Mouse (Mus musculus): Measurements from ENCODE around the gene Hnrnpa2b1. TPM values are rescaled to one million over a fixed set of nuclear protein-coding genes. Genes with fewer than 3 reads are reported as not detected.
A peak's percentile ranks its signal among the peaks of the same experiment; 100 is the strongest.

Gene Hnrnpa2b1
- polyA plus RNA-seq, 1 experiment from 2014 or later = 1,295 TPM

GRCm38 (mm10) chr6:51459313-51460020 is 10.2 kb downstream of the Hnrnpa2b1 start:
- H3K27me3 ChIP-seq (ENCODE audit: control insufficient read depth, insufficient read depth, low read length) = no peaks in the 10 kb centered on the region
- no peaks in the 10 kb centered on the region for H3K9me3 ChIP-seq (replicated peaks; ENCODE audit: control insufficient read depth, low read length)
- no peak overlapping the region for H3K4me2 ChIP-seq (ENCODE audit: low read depth, low read length)
- 51% methylated on average over 5 of the region's 5 CpGs for WGBS
- 0 out of 2 replicates have a peak, but pooled peaks have one; percentile 15 for ATAC-seq (replicated peaks; ENCODE audit: extremely low read depth, insufficient read depth, low FRiP score)
- peaks cover 46% of the 10 kb centered on the region for H3K36me3 ChIP-seq (ENCODE audit: control insufficient read depth, insufficient read depth)
- H3K4me3 ChIP-seq (ENCODE audit: low read length) = no peak overlapping the region
- no peak overlapping the region for H3K9ac ChIP-seq (ENCODE audit: low read length)
- H3K27ac ChIP-seq (ENCODE audit: low read length) = no peak overlapping the region
- peaks cover 9% of the 10 kb centered on the region for H3K4me1 ChIP-seq (ENCODE audit: control insufficient read depth, insufficient read depth, low read length)

- Histone ChIP-seq H3K9me3 (replicated peaks; ENCODE audit: control insufficient read depth, low read length) (no peaks in the 10 kb centered on the region), H3K9ac (ENCODE audit: low read length) (no peak overlapping the region), H3K27ac (ENCODE audit: low read length) (no peak overlapping the region), H3K27me3 (ENCODE audit: control insufficient read depth, insufficient read depth, low read length) (no peaks in the 10 kb centered on the region), H3K4me1 (ENCODE audit: control insufficient read depth, insufficient read depth, low read length) (peaks cover 7% of the 10 kb centered on the region), H3K4me2 (ENCODE audit: low read depth, low read length) (no peak overlapping the region), H3K4me3 (ENCODE audit: low read length) (no peak overlapping the region), H3K36me3 (ENCODE audit: control insufficient read depth, insufficient read depth) (peaks cover 43% of the 10 kb centered on the region)
- no peak for ATAC-seq (replicated peaks; ENCODE audit: extremely low read depth, insufficient read depth, low FRiP score)
- 38% methylated on average over 2 of the region's 2 CpGs for WGBS
These were observed 10.8 kb downstream of the Hnrnpa2b1 start for GRCm38 (mm10) chr6:51458925-51459312.

- no peaks in the 10 kb centered on the region for H3K27me3 ChIP-seq (ENCODE audit: control insufficient read depth, insufficient read depth, low read length)
- no peak overlapping the region for H3K27ac ChIP-seq (ENCODE audit: low read length)
- H3K4me1 ChIP-seq (ENCODE audit: control insufficient read depth, insufficient read depth, low read length) = peaks cover 6% of the 10 kb centered on the region; the same call in 1 of the 2 replicates
- WGBS = 67% methylated on average over 8 of the region's 8 CpGs
- no peaks in the 10 kb centered on the region for H3K9me3 ChIP-seq (replicated peaks; ENCODE audit: control insufficient read depth, low read length)
- H3K36me3 ChIP-seq (ENCODE audit: control insufficient read depth, insufficient read depth) = peaks cover 35% of the 10 kb centered on the region
- H3K4me2 ChIP-seq (ENCODE audit: low read depth, low read length) = no peak overlapping the region
- ATAC-seq (replicated peaks; ENCODE audit: extremely low read depth, insufficient read depth, low FRiP score) = no peak
- no peak overlapping the region for H3K4me3 ChIP-seq (ENCODE audit: low read length)
- no peak overlapping the region for H3K9ac ChIP-seq (ENCODE audit: low read length)
These were observed 11.8 kb downstream of the Hnrnpa2b1 start for GRCm38 (mm10) chr6:51457770-51458387.

DNA sequence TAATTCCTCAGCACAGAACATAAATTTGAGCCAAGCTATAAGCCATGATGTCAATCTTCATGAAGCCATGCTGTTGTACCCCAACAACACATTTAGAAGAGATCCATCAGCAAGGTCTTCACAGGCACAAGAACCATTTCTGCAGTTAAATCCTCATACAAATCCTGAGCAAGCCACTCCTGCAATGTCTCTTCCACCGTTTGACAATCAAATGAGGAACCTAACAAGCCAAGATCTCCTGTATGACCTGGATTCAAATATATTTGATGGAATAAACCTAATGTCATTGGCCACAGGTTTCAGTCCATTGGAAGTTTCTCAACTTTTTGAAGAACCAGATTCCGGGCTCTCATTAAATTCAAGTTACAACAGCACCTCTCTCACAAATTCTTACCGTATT is 12.4 kb downstream of the Hnrnpa2b1 start:
- WGBS = 74% methylated on average over 3 of the region's 3 CpGs
- Histone ChIP-seq H3K9me3 (replicated peaks; ENCODE audit: control insufficient read depth, low read length) (no peaks in the 10 kb centered on the region), H3K9ac (ENCODE audit: low read length) (no peak overlapping the region), H3K27ac (ENCODE audit: low read length) (no peak overlapping the region), H3K27me3 (ENCODE audit: control insufficient read depth, insufficient read depth, low read length) (no peaks in the 10 kb centered on the region), H3K4me2 (ENCODE audit: low read depth, low read length) (no peak overlapping the region), H3K36me3 (ENCODE audit: control insufficient read depth, insufficient read depth) (peaks cover 34% of the 10 kb centered on the region), H3K4me1 (ENCODE audit: control insufficient read depth, insufficient read depth, low read length) (peaks cover 6% of the 10 kb centered on the region; the same call in 1 of the 2 replicates), H3K4me3 (ENCODE audit: low read length) (no peak overlapping the region)
- ATAC-seq (replicated peaks; ENCODE audit: extremely low read depth, insufficient read depth, low FRiP score) = no peak

DNA sequence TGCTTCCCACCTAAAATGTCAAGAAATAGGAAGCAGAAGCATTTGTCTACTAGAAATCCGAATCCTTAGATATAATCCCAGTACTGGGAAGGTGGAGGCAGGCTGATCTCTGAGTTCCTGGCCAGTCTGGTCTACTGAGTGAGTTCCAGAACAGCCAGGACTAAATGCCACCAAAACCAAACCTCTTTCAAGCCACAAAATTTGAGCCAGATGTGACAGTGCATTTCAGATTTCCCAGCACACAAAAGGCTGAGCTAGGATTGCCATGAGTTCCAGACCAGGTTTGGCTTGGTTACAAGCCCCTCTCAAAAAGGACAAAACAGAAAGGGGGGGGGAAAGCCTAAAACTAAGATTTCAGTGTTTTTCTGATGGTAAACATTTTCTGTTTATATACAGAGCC is 13.5 kb downstream of the Hnrnpa2b1 start:
- Histone ChIP-seq H3K4me2 (ENCODE audit: low read depth, low read length) (no peak overlapping the region), H3K36me3 (ENCODE audit: control insufficient read depth, insufficient read depth) (peaks cover 25% of the 10 kb centered on the region), H3K27me3 (ENCODE audit: control insufficient read depth, insufficient read depth, low read length) (no peaks in the 10 kb centered on the region), H3K9me3 (replicated peaks; ENCODE audit: control insufficient read depth, low read length) (no peaks in the 10 kb centered on the region), H3K9ac (ENCODE audit: low read length) (no peak overlapping the region), H3K27ac (ENCODE audit: low read length) (no peak overlapping the region), H3K4me1 (ENCODE audit: control insufficient read depth, insufficient read depth, low read length) (0 out of 2 replicates have a peak, but pooled peaks cover 3% of the 10 kb centered on the region), H3K4me3 (ENCODE audit: low read length) (no peak overlapping the region)
- no peak for ATAC-seq (replicated peaks; ENCODE audit: extremely low read depth, insufficient read depth, low FRiP score)
- 82% methylated on average over 1 of the region's 1 CpGs for WGBS

DNA sequence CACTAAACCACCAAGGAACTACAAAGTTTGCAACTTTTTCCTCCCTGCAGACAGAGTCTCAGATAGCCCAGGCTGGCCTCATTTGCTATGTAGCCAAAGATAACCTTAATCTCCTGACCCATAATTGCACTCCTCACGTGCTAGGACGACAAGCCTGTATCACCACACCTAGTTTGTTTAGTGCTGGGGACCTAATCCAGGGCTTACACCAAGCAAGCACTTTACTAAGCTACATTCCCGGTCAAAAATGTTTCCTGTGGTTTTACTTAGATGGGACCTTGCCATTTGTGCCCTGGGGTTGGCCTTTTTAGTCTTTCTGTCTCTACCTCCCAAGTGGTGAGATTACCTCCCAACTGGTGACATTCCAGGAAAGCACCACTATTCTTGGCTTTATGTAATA is 14.7 kb downstream of the Hnrnpa2b1 start:
- Histone ChIP-seq H3K36me3 (ENCODE audit: control insufficient read depth, insufficient read depth) (peaks cover 16% of the 10 kb centered on the region), H3K9me3 (replicated peaks; ENCODE audit: control insufficient read depth, low read length) (no peaks in the 10 kb centered on the region), H3K9ac (ENCODE audit: low read length) (no peak overlapping the region), H3K27me3 (ENCODE audit: control insufficient read depth, insufficient read depth, low read length) (no peaks in the 10 kb centered on the region), H3K4me2 (ENCODE audit: low read depth, low read length) (no peak overlapping the region), H3K4me1 (ENCODE audit: control insufficient read depth, insufficient read depth, low read length) (0 out of 2 replicates have a peak, but pooled peaks cover 3% of the 10 kb centered on the region), H3K27ac (ENCODE audit: low read length) (no peak overlapping the region), H3K4me3 (ENCODE audit: low read length) (no peak overlapping the region)
- 28% methylated on average over 3 of the region's 3 CpGs for WGBS
- no peak for ATAC-seq (replicated peaks; ENCODE audit: extremely low read depth, insufficient read depth, low FRiP score)

- H3K27ac ChIP-seq (ENCODE audit: low read length) = no peak overlapping the region
- 75% methylated on average over 7 of the region's 7 CpGs for WGBS
- no peak for ATAC-seq (replicated peaks; ENCODE audit: extremely low read depth, insufficient read depth, low FRiP score)
- 0 out of 2 replicates have a peak, but pooled peaks cover 3% of the 10 kb centered on the region for H3K4me1 ChIP-seq (ENCODE audit: control insufficient read depth, insufficient read depth, low read length)
- H3K36me3 ChIP-seq (ENCODE audit: control insufficient read depth, insufficient read depth) = peaks cover 3% of the 10 kb centered on the region; the same call in 1 of the 2 replicates
- no peak overlapping the region for H3K4me3 ChIP-seq (ENCODE audit: low read length)
- no peak overlapping the region for H3K4me2 ChIP-seq (ENCODE audit: low read depth, low read length)
- no peak overlapping the region for H3K9ac ChIP-seq (ENCODE audit: low read length)
- no peaks in the 10 kb centered on the region for H3K27me3 ChIP-seq (ENCODE audit: control insufficient read depth, insufficient read depth, low read length)
- H3K9me3 ChIP-seq (replicated peaks; ENCODE audit: control insufficient read depth, low read length) = no peaks in the 10 kb centered on the region
These were observed 16.7 kb downstream of the Hnrnpa2b1 start for GRCm38 (mm10) chr6:51452927-51453503.

DNA sequence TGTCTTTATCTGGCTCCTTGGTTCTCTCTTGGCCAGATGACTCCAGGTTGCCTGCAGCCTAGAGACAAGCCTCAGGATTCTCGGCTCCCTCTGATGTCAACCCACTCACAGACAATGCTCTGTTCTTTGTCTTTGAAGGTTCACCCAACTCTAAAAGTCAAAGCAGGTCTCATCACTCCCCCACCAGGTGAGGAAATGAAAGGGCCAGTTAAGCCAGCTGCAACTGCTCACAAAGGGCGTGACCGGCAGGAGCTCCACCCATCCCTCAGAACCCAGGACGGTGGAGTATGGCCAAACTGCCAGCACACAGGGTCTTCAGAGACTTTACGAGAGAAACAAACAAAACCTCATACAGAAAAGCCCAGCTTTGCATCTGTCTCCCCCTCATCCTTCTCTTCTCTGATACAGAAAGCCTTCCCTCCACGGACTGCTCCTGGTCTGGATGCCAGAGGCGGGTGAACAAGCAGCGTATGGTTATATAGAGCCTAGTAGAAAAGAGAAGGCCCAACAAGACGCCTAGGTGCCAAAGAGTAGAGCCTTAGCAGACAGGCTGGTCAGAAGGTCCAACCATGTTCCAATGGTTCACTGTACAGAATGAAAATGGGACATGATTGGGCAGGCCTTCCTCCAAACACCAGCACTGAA is 27.4 kb downstream of the Hnrnpa2b1 start:
- ATAC-seq (replicated peaks; ENCODE audit: extremely low read depth, insufficient read depth, low FRiP score) = no peak
- no peak overlapping the region for H3K27ac ChIP-seq (ENCODE audit: low read length)
- no peaks in the 10 kb centered on the region for H3K9me3 ChIP-seq (replicated peaks; ENCODE audit: control insufficient read depth, low read length)
- no peak overlapping the region for H3K4me2 ChIP-seq (ENCODE audit: low read depth, low read length)
- H3K4me3 ChIP-seq (ENCODE audit: low read length) = no peak overlapping the region
- H3K36me3 ChIP-seq (ENCODE audit: control insufficient read depth, insufficient read depth) = no peaks in the 10 kb centered on the region
- WGBS = 60% methylated on average over 9 of the region's 9 CpGs
- no peaks in the 10 kb centered on the region for H3K27me3 ChIP-seq (ENCODE audit: control insufficient read depth, insufficient read depth, low read length)
- peaks cover 17% of the 10 kb centered on the region for H3K4me1 ChIP-seq (ENCODE audit: control insufficient read depth, insufficient read depth, low read length)
- H3K9ac ChIP-seq (ENCODE audit: low read length) = no peak overlapping the region

Measured in heart, embryonic 16.5 days (tissue).